Mouse (Mus musculus) bone marrow macrophage, adult 2 months (primary cell): ENCODE measurements around the gene Olfr884. TPM values are rescaled to one million over a fixed set of nuclear protein-coding genes. Genes with fewer than 3 reads are reported as not detected.

Experiments used
- H3K27ac ChIP-seq: 2 replicates; pipeline ENCODE4 v1.5.1; 2012; ENCODE audit warnings: low read depth, low read length; ENCODE audit not compliant: insufficient read depth
- H3K4me1 ChIP-seq: 2 replicates; pipeline ENCODE4 v1.6.1; 2012; ENCODE audit warnings: low read length; ENCODE audit not compliant: control insufficient read depth, insufficient read depth
- H3K4me3 ChIP-seq: 2 replicates; pipeline ENCODE4 v1.5.1; 2012; ENCODE audit warnings: mild to moderate bottlenecking, low read length, moderate library complexity; ENCODE audit not compliant: insufficient read depth
- CTCF ChIP-seq: IDR thresholded peaks from 2 replicates; pipeline ENCODE4 v1.5.1; 2012; ENCODE audit warnings: low read depth, mild to moderate bottlenecking, low read length, moderate library complexity
- POLR2A ChIP-seq: IDR thresholded peaks from 2 replicates; pipeline ENCODE4 v1.6.1; 2012; ENCODE audit warnings: mild to moderate bottlenecking, low read depth, low read length, borderline replicate concordance
- polyA plus RNA-seq: library from polyadenylated mRNA; stranded (reverse); fragments of >200 nt; gene quantifications from 2 replicates; pipeline ENCODE4 v1.2.4, GENCODE M21; 2012; ENCODE audit not compliant: missing spikeins, insufficient read depth, insufficient read length

Olfr884 gene
- not detected in 2 replicates for polyA plus RNA-seq

DNA sequence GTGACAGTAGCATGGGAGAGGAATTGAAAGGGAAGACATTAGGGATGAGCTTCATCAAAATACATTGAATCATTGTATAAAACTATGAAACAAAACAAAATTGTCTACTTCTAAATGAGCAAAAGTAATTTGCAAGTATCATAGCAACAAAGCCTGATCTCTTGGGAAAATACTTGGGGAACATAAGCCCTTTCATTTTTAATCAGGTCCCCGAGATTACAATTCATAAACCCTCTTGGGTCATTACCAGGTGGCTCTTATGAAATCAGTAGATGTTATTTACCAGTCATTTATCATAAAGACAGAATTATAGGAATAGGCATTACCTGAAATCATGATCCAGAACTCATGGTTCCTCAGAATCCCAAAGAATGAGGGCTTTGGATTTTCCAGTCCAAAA, at the start of gene Olfr884:
Olfr884 (plus strand) TSS at position 301 of the 400 bp plus-strand sequence.
- H3K4me1 ChIP-seq = no peaks in the 10 kb centered on the region
- no peak within 1 kb of the TSS for H3K4me3 ChIP-seq
- no peak within 1 kb of the TSS for H3K27ac ChIP-seq
- no peak for TF ChIP-seq POLR2A

DNA sequence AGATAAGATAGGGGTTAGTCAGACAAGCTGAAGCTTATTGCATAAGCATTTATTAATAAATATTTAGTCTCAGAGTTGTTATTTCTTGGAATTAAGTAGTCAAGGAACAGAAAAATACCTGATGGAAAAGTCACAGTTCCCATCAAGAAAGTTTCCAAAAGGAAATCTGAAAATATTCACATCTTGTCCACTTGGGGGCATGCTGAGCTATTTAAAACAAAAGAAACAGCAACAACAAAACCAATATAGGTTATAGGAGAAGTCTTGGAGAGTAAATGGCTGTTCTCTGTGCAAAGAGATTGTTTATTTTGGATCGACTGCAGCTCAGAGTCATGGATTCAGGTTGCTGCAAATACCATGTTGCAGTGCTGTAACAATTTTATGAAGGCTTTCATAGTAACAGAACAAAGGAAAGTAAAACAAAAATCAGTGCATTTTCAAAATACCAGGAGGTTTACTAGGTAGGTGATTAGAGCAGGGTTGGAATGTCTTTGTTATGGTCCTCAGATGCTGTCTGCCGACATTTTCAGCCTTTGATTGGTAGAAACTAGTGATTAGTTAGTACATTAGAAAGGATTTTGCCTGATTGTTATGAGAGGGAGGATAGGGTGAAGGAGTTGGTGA, 47.7 kb upstream of the Olfr884 start:
- Histone ChIP-seq H3K4me1 (no peaks in the 10 kb centered on the region), H3K4me3 (no peak overlapping the region), H3K27ac (no peak overlapping the region)
- no peak for TF ChIP-seq POLR2A
- TF ChIP-seq CTCF = no peak

DNA sequence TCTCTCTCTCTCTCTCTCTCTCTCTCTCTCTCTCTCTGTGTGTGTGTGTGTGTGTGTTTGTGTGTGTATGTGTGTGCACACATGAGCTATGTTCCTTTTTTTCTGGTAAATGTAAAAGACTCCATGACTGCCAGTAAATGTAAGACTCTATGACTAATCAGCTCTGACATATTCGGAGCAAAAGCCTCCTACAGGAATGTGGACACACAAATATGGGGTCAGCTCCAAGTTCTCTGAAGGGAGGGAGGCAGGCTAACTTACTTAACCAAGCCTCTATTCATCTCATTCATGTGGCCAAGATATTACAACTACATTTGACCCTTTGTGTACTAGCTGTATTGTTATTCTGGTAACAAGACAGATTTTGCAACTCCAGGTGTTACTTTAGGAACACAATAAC, 46.3 kb upstream of the Olfr884 start:
- no peak overlapping the region for H3K4me3 ChIP-seq
- no peaks in the 10 kb centered on the region for H3K4me1 ChIP-seq
- H3K27ac ChIP-seq = no peak overlapping the region
- TF ChIP-seq CTCF (no peak), POLR2A (no peak)

GRCm38 (mm10) chr9:38025508-38025907, 20.8 kb upstream of the Olfr884 start, which contains the start of gene Olfr883:
TSS of gene Olfr883 (plus strand) at chr9:38025808.
- no peak within 1 kb of the TSS for H3K27ac ChIP-seq
- H3K4me1 ChIP-seq = no peaks in the 10 kb centered on the region
- H3K4me3 ChIP-seq = no peak within 1 kb of the TSS
- TF ChIP-seq CTCF (no peak), POLR2A (no peak)

- H3K4me3 ChIP-seq = no peak within 1 kb of the TSS
- no peaks in the 10 kb centered on the region for H3K4me1 ChIP-seq
- TF ChIP-seq CTCF (no peak), POLR2A (no peak)
- no peak within 1 kb of the TSS for H3K27ac ChIP-seq
These were observed 14.7 kb downstream of the Olfr884 start, which contains the start of gene Olfr885 for GRCm38 (mm10) chr9:38061022-38061421. TSS of gene Olfr885 (plus strand) at chr9:38061322.

DNA sequence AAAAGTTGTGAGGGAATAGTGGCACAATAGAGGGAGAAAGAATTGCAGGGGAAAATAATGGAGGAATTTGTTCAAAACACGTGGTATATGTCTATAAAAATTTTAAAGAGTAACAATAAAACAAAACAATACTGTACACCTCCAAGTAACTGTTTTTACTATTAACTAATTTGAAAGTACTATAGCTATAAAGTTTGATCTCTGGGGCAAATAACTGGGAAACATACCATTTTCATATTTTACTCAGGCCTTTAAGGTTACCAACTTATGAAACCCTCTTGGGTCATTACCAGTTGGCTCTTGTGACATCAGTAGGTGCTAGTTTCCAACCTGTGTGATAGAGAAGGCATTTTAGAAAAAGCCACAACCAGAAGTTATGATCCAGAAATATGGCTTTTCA, 37.4 kb downstream of the Olfr884 start, which contains the start of gene Olfr887:
Olfr887 (plus strand) TSS at position 301 of the 400 bp plus-strand sequence.
- no peaks in the 10 kb centered on the region for H3K4me1 ChIP-seq
- H3K27ac ChIP-seq = no peak within 1 kb of the TSS
- TF ChIP-seq POLR2A = no peak
- no peak for TF ChIP-seq CTCF
- no peak within 1 kb of the TSS for H3K4me3 ChIP-seq

Other genes with a start within 250 kb of the Olfr884 start
- gene Olfr876, start 243.5 kb upstream of the Olfr884 start, polyA plus RNA-seq = 0.17 TPM in 1 of 2 replicates, not detected in the other
- not detected in 2 replicates for gene Olfr877, start 192.3 kb upstream of the Olfr884 start, polyA plus RNA-seq
- gene Olfr145, start 149.8 kb upstream of the Olfr884 start, polyA plus RNA-seq = 0.16 TPM in 1 of 2 replicates, not detected in the other
- gene Olfr878, start 128.7 kb upstream of the Olfr884 start, polyA plus RNA-seq = not detected in 2 replicates
- not detected in 2 replicates for gene Olfr881, start 54.7 kb upstream of the Olfr884 start, polyA plus RNA-seq
- gene Olfr883, start 20.7 kb upstream of the Olfr884 start, polyA plus RNA-seq = not detected in 2 replicates
- gene Olfr885, start 14.8 kb downstream of the Olfr884 start, polyA plus RNA-seq = not detected in 2 replicates
- gene Olfr887, start 37.5 kb downstream of the Olfr884 start, polyA plus RNA-seq = not detected in 2 replicates
- not detected in 2 replicates for gene Olfr888, start 61.6 kb downstream of the Olfr884 start, polyA plus RNA-seq
- not detected in 2 replicates for gene Olfr889, start 68.6 kb downstream of the Olfr884 start, polyA plus RNA-seq
- gene Olfr890, start 96.0 kb downstream of the Olfr884 start, polyA plus RNA-seq = not detected in 2 replicates
- gene Olfr891, start 134.3 kb downstream of the Olfr884 start, polyA plus RNA-seq = not detected in 2 replicates
- not detected in 2 replicates for gene Olfr893, start 161.8 kb downstream of the Olfr884 start, polyA plus RNA-seq
- not detected in 2 replicates for gene Olfr894, start 171.5 kb downstream of the Olfr884 start, polyA plus RNA-seq
- gene Olfr143, start 206.2 kb downstream of the Olfr884 start, polyA plus RNA-seq = not detected in 2 replicates
- gene Olfr895, start 221.3 kb downstream of the Olfr884 start, polyA plus RNA-seq = not detected in 2 replicates
- gene Olfr896-ps1, start 244.6 kb downstream of the Olfr884 start, polyA plus RNA-seq = not detected in 2 replicates